Mouse (Mus musculus): ENCODE measurements around the gene Fbxo47.
"Not testable (repeated sequence)": the region's sequence is repeated elsewhere in the genome, so short reads cannot be mapped to it uniquely, and the experiment has no call there.

Gene Fbxo47

GRCm38 (mm10) chr11:97880362-97880761, 3.6 kb downstream of the Fbxo47 start:
- DNase-seq (ENCODE audit: low spot score), result no peak

DNA sequence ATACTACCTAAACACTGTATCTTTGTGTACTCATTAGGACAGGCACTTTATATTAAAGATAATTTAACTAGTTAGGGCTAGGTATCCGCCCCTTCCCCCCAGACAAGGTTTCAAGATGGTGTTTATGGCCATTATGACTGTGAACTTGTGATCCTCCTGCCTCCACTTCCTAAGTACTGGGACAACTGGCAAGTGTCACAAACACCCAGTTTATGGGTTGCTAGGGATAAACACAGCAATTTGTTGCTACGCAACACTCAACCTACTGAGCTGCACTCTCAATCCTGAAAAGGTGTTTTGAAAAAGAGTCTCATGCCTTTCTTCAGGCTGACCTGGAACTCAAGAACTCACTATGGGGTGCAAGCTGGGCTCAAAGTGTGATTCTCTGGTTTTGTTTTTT, 6.6 kb downstream of the Fbxo47 start:
- DNase-seq (ENCODE audit: low spot score), result no peak

DNA sequence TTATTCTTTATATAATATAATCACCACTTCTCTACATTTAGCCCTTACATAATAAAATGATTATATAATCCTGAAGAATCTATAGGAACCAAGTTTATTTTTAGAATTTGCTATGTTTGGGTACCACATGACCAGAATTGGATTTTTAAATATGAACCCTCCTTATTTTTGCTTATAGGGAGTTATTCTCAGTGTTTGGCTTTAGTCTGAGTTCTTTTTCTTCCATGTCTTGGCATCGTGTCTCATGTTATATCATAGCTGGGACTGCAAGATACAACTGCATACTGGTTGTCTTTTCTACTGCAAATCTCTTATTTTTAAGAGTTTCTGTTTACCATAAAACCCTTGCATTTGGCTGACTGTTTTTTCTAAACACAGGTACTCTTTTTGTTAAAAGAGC, 9.6 kb downstream of the Fbxo47 start:
- DNase-seq (ENCODE audit: low spot score), result no peak

DNA sequence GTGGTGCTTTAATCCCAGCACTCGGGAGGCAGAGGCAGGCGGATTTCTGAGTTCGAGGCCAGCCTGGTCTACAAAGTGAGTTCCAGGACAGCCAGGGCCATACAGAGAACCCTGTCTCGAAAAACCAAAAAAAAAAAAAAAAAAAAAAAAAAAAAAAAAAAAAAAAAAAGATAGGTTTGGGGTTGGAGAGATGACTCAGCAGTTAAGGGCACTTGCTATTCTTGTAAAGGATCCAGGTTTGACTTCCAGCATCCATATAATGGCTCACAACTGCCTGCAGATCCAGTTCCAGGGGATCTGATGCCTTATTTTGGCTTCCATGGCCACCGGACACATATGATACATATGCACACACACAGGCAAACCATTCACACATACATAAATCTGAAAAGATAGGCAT, 11.6 kb downstream of the Fbxo47 start:
- DNase-seq (ENCODE audit: low spot score), result not testable (repeated sequence)

GRCm38 (mm10) chr11:97867591-97867990, 16.4 kb downstream of the Fbxo47 start:
- DNase-seq (ENCODE audit: low spot score), result no peak

- DNase-seq (ENCODE audit: low spot score), result no peak
These were observed 17.7 kb downstream of the Fbxo47 start for GRCm38 (mm10) chr11:97866091-97866888.

DNA sequence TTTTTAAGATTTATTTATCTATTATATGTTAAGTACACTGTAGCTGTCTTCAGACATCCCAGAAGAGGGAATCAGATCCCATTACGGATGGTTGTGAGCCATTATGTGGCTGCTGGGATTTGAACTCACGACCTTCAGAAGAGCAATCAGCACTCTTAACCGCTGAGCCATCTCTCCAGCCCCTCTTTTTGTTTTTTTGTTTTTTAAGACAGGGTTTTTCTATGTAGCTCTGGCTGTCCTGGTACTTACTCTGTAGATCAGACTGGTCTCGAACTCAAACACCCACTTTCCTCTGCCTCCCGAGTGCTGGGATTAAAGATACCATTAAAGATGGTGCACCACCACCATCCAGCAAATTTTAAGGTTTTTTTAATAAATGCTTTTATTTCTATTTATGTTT, 18.5 kb downstream of the Fbxo47 start:
- DNase-seq (ENCODE audit: low spot score), result no peak

DNA sequence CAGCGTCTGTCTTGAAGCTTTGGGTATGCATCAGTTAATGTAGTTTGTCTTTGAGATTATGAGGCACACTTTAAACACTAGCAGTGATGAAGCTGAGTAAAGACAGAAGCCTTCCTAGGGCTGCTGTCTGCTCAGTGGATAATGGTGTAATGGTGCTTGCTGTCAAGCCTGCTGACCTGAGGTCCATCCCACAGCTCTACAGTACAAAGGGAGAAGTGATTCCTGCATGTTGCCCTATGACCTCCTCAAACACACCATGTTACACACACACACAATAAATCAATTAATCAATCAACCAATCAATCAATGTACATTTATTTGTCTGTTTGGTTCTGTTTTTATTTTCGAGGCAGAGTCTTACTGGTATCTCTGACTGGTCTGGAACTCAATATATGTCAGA, 21.8 kb downstream of the Fbxo47 start:
- DNase-seq (ENCODE audit: low spot score), result no peak

GRCm38 (mm10) chr11:97855473-97855872, 28.5 kb downstream of the Fbxo47 start:
- no peak for DNase-seq (ENCODE audit: low spot score)

- DNase-seq (ENCODE audit: low spot score), result no peak
These were observed 32.4 kb downstream of the Fbxo47 start for GRCm38 (mm10) chr11:97851601-97852000.

- no peak for DNase-seq (ENCODE audit: low spot score)
These were observed 33.6 kb downstream of the Fbxo47 start for GRCm38 (mm10) chr11:97850367-97850766.

- no peak for DNase-seq (ENCODE audit: low spot score)
These were observed 42.0 kb downstream of the Fbxo47 start for GRCm38 (mm10) chr11:97842001-97842400.

DNA sequence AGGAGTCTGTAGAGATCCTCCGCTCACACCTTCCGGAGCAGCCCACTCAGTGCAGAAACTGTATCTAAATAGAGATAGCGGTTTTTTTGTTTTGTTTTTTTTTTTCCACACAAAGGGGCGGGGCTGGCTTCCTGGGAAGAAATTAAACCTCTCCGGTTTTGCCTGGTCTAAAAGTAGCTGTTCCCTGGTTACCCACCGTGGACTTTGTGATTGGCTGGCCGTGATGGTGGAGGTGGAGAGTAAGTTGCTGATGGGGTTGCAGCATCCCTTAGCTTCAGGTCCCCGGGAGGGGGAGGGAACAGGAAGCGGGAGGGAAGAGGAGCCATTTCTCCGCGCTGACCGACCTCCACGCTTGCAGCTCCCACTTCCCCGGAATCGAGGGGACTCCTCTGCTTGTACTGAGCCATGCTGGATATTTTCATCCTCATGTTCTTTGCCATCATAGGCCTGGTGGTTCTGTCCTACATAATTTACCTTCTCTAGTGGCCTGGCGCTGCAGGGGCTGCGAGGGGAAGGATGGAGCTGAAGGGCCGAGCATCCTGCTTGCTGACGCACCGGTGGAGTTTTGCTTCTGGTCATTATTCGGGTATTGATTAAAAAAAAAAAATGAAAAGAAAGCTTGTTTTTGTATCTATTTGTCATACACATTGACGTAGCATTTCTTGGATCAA, 42.8 kb downstream of the Fbxo47 start:
- DNase-seq (ENCODE audit: low spot score), result peak; percentile 92

DNA sequence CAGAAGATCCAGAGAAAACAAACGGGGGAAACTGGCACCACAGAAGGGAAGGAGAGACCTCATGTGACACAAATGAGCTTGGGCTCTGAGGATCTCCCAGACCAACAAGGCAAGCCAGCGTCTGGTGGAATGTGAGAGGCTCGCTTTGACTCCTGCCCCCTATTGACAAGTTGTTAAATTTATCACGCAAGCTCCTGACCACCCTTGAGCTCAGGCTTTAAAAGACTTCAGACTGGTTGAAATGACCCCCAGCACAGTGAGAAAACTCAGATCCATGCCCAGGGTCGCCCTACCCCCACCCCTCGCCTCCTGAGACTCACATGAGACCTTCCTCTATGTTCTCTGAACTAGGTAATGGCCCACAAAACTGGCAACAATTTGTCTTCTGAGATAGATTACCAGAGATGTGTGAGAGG, 43.4 kb downstream of the Fbxo47 start, which contains the start of gene B230217C12Rik:
Gene B230217C12Rik (plus strand): TSS at position 242 of the 416 bp plus-strand sequence.
- no peak for DNase-seq (ENCODE audit: low spot score)

- DNase-seq (ENCODE audit: low spot score), result no peak
These were observed 43.8 kb downstream of the Fbxo47 start for GRCm38 (mm10) chr11:97840135-97840490.

DNA sequence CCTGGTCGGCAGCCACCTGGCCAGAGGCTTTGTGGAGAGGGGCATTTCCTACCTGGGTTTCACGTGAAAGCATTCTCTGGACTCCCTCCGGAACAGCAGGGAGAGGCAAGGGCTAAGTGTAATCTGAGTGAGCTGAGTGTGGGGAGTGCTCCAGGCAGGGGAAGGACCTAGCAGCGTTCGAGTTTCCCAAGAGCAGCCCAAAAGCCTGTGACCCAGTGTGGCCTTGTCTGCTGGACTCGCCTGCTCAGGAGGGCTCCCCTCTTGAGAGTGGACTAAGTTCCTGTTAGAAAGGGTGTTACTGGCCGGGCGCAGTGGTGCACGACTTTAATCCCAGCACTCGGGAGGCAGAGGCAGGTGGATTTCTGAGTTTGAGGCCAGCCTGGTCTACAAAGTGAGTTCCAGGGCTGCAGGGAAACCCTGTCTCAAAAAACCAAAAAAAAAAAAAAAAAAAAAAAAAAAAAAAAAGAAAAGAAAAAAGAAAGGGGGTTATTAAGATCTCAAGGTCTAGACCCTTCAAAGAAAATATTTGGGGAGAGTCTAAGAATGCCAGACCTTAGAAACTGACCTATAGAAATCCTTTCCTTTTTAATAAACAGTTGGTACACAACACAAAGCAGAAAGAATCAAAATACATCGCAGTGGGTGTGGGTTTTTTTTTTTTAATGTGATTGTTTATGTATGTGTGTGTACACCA, 44.4 kb downstream of the Fbxo47 start:
- no peak for DNase-seq (ENCODE audit: low spot score)

DNA sequence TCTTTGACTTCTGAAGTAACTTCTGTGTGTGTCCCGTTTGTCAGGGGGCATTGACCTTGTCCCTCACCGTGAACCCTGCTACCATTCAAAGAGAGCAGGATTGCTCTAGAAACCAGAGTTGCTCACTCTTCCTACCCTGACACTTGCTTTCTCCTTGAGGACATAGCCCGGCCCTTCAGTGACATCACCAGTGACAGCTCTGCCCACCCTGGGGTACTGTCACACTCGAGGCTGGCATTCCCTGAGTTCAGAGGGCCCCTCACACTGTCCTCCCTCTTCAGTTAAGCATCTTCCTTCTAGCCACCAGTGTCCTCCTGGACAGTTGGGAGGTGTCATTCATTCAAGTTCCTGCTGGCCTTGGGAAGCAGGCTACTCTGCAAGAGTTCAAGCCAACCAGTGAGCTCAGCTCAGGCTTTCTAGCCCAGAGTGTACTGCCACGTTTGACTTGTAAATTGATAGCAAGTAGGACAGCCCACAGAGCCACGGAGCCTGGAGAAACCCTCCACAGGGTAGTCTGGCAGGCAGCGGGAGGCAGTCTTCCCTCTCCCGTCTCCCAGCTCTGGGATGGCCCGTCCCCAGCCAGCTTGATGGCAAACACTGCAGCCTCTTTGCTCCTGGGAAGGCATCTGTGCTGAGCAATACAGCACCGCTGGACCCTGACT, 45.0 kb downstream of the Fbxo47 start:
- no peak for DNase-seq (ENCODE audit: low spot score)

- DNase-seq (ENCODE audit: low spot score), result no peak
These were observed 46.3 kb downstream of the Fbxo47 start for GRCm38 (mm10) chr11:97837641-97838149.

- not testable (repeated sequence) for DNase-seq (ENCODE audit: low spot score)
These were observed 46.9 kb downstream of the Fbxo47 start for GRCm38 (mm10) chr11:97837051-97837450.

GRCm38 (mm10) chr11:97836541-97836940, 47.4 kb downstream of the Fbxo47 start:
- DNase-seq (ENCODE audit: low spot score), result no peak

DNA sequence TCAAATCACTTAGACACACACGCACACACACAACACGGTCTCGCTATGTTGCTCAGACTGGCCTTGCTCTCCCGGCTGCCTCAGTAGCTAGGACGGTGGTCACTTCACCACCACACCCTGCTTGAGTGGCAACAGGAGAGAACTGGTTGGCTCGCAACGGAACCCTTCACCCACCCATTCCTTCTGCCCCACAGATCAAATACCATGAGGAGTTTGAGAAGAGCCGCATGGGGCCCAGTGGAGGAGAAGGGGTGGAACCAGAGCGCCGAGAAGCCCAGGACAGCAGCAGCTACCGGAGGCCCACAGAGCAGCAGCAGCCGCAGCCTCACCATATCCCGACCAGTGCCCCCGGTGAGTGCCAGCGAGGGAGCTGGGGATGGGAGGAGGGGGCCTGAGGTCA, 50.6 kb downstream of the Fbxo47 start:
- no peak for DNase-seq (ENCODE audit: low spot score)

DNA sequence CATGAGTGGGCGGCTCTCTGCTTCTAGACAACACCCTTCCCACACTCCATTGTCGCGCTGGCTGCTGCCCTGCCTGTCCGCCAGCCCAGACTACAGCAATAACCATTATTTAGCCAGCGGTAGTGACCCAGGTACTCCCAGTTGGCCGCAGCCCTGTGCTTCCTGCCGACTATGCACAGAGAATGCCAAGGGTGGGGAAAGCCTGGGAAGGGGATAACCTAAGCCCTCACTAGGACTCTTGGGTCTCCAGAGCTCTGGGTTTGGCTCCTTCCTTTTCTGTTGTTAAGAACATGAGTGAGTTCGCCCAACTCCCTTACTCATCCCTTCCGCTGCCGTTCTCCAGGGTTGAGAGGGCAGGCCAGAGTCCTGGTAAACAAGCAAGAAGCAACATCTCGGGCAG, 52.0 kb downstream of the Fbxo47 start:
- DNase-seq (ENCODE audit: low spot score), result no peak

Measured in layer of hippocampus, adult 11-12 months (tissue).